Mouse (Mus musculus) midbrain, embryonic 15.5 days (tissue): ENCODE results near the gene Tecpr2. TPM values are rescaled to one million over a fixed set of nuclear protein-coding genes. Genes with fewer than 3 reads are reported as not detected.

Source experiments
- ATAC-seq: fragments of 200-750 bp; cut with Nextera tagmentation; replicated peaks from 2 replicates; pipeline ENCODE4 v1.8.0; 2017; ENCODE audit warnings: moderate TSS enrichment
- H3K27ac ChIP-seq: fragments of 300-500 bp; sonication (generic); 2 replicates; pipeline ENCODE4 v1.5.1; 2015; ENCODE audit warnings: mild to moderate bottlenecking, inconsistent platforms
- H3K27me3 ChIP-seq: fragments of 300-500 bp; sonication (generic); replicated peaks from 2 replicates; pipeline ENCODE4 v1.6.1; 2015; ENCODE audit warnings: inconsistent platforms
- H3K36me3 ChIP-seq: fragments of 300-500 bp; sonication (generic); replicated peaks from 2 replicates; pipeline ENCODE4 v1.6.1; 2015; ENCODE audit warnings: inconsistent platforms
- H3K4me1 ChIP-seq: fragments of 300-500 bp; sonication (generic); 2 replicates; pipeline ENCODE4 v1.6.1; 2015; ENCODE audit warnings: inconsistent platforms
- H3K4me2 ChIP-seq: fragments of 300-500 bp; sonication (generic); 2 replicates; pipeline ENCODE4 v1.6.1; 2015; ENCODE audit warnings: inconsistent platforms, mild to moderate bottlenecking, moderate library complexity
- H3K4me3 ChIP-seq: fragments of 300-500 bp; sonication (generic); 2 replicates; pipeline ENCODE4 v1.5.1; 2015; ENCODE audit warnings: mild to moderate bottlenecking, inconsistent platforms
- H3K9ac ChIP-seq: fragments of 300-500 bp; sonication (generic); 2 replicates; pipeline ENCODE4 v1.6.1; 2015; ENCODE audit warnings: mild to moderate bottlenecking, inconsistent platforms
- H3K9me3 ChIP-seq: fragments of 300-500 bp; sonication (generic); 2 replicates; pipeline ENCODE4 v1.6.1; 2016; ENCODE audit warnings: inconsistent platforms
- WGBS: fragments of 180-500 bp; shearing (Covaris S2); methylation state at CpG from one replicate; pipeline ENCODE4 v1.1.7; 2015; ENCODE audit warnings: mixed read lengths; 5-methylcytosine and 5-hydroxymethylcytosine counted together
- polyA plus RNA-seq: library from polyadenylated mRNA; unstranded; fragments of >200 nt; fragmentation: Nextera tagmentation; extraction: Ambion mirVana; gene quantifications from 2 replicates; pipeline ENCODE4 v1.2.1, GENCODE M21; 2015

Tecpr2 gene
- polyA plus RNA-seq, 1 experiment from 2014 or later: 9.4 TPM

GRCm38 (mm10) chr12:110921572-110921971, 32.5 kb downstream of the Tecpr2 start:
- ATAC-seq: no peak
- Histone ChIP-seq H3K4me1 (no peaks in the 10 kb centered on the region), H3K4me2 (no peak overlapping the region), H3K4me3 (no peak overlapping the region), H3K27ac (no peak overlapping the region), H3K27me3 (no peaks in the 10 kb centered on the region), H3K9me3 (no peaks in the 10 kb centered on the region), H3K9ac (no peak overlapping the region), H3K36me3 (peaks cover 14% of the 10 kb centered on the region; the same call in 1 of the 2 replicates)
- 84% methylated on average over 5 of the region's 5 CpGs for WGBS

DNA sequence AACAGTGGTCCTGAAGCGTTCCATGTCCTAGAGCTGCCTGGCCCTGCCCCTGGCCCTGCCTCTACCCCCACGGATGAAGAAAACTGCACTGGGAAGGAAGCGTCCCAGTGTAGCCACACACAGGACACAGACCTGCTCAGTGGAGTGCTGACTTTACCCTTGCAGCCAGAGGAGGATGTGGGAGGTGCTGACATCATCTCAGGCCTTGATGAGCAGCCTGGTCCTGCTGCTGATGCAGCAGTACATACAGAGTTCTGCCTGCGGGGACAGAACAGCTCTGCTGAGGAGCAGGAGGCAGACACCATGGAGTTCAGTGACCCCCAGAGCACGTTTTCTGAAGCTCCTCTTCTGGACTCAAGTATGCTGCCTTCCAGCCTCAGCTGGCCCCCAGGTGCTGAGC, 43.8 kb downstream of the Tecpr2 start:
- Histone ChIP-seq H3K9me3 (no peaks in the 10 kb centered on the region), H3K27me3 (no peaks in the 10 kb centered on the region), H3K9ac (no peak overlapping the region), H3K27ac (no peak overlapping the region), H3K4me2 (no peak overlapping the region), H3K4me1 (no peaks in the 10 kb centered on the region), H3K36me3 (peaks cover 23% of the 10 kb centered on the region; the same call in 1 of the 2 replicates), H3K4me3 (no peak overlapping the region)
- ATAC-seq: no peak
- 77% methylated on average over 5 of the region's 5 CpGs for WGBS

GRCm38 (mm10) chr12:110935983-110936620, 47.0 kb downstream of the Tecpr2 start:
- Histone ChIP-seq H3K9me3 (no peaks in the 10 kb centered on the region), H3K27me3 (no peaks in the 10 kb centered on the region), H3K36me3 (peaks cover 22% of the 10 kb centered on the region; the same call in 1 of the 2 replicates), H3K9ac (no peak overlapping the region), H3K4me3 (no peak overlapping the region), H3K27ac (no peak overlapping the region), H3K4me2 (no peak overlapping the region), H3K4me1 (no peaks in the 10 kb centered on the region)
- peak; percentile 73; the same call in 1 of the 2 replicates for ATAC-seq
- WGBS: 60% methylated on average over 9 of the region's 9 CpGs

- Histone ChIP-seq H3K4me1 (no peaks in the 10 kb centered on the region), H3K27ac (no peak overlapping the region), H3K27me3 (no peaks in the 10 kb centered on the region), H3K36me3 (peaks cover 24% of the 10 kb centered on the region; the same call in 1 of the 2 replicates), H3K4me2 (no peak overlapping the region), H3K9ac (no peak overlapping the region), H3K9me3 (no peaks in the 10 kb centered on the region), H3K4me3 (no peak overlapping the region)
- no peak for ATAC-seq
- 87% methylated on average over 5 of the region's 5 CpGs for WGBS
Measured at GRCm38 (mm10) chr12:110937496-110937895, 48.4 kb downstream of the Tecpr2 start.

- Histone ChIP-seq H3K4me2 (no peak overlapping the region), H3K9me3 (no peaks in the 10 kb centered on the region), H3K9ac (no peak overlapping the region), H3K4me3 (no peak overlapping the region), H3K27me3 (no peaks in the 10 kb centered on the region), H3K36me3 (peaks cover 13% of the 10 kb centered on the region; the same call in 1 of the 2 replicates), H3K4me1 (no peaks in the 10 kb centered on the region), H3K27ac (no peak overlapping the region)
- no peak for ATAC-seq
- WGBS: 96% methylated on average over 5 of the region's 5 CpGs
Measured at GRCm38 (mm10) chr12:110939385-110939784, 50.3 kb downstream of the Tecpr2 start.

GRCm38 (mm10) chr12:110940869-110941268, 51.8 kb downstream of the Tecpr2 start:
- H3K9me3 ChIP-seq: no peaks in the 10 kb centered on the region
- H3K4me1 ChIP-seq: no peaks in the 10 kb centered on the region
- no peak overlapping the region for H3K4me2 ChIP-seq
- peaks cover 14% of the 10 kb centered on the region; the same call in 1 of the 2 replicates for H3K36me3 ChIP-seq
- 86% methylated on average over 3 of the region's 3 CpGs for WGBS
- no peak overlapping the region for H3K9ac ChIP-seq
- H3K27ac ChIP-seq: no peak overlapping the region
- H3K27me3 ChIP-seq: no peaks in the 10 kb centered on the region
- ATAC-seq: no peak
- H3K4me3 ChIP-seq: no peak overlapping the region

- H3K27ac ChIP-seq: no peak overlapping the region
- H3K9me3 ChIP-seq: no peaks in the 10 kb centered on the region
- WGBS: 87% methylated on average over 7 of the region's 7 CpGs
- H3K4me1 ChIP-seq: no peaks in the 10 kb centered on the region
- H3K4me3 ChIP-seq: no peak overlapping the region
- H3K36me3 ChIP-seq: peaks cover 37% of the 10 kb centered on the region; the same call in 1 of the 2 replicates
- no peak overlapping the region for H3K9ac ChIP-seq
- H3K27me3 ChIP-seq: no peaks in the 10 kb centered on the region
- H3K4me2 ChIP-seq: no peak overlapping the region
- ATAC-seq: no peak
Measured at GRCm38 (mm10) chr12:110946216-110946615, 57.2 kb downstream of the Tecpr2 start.

- Histone ChIP-seq H3K36me3 (peaks cover 31% of the 10 kb centered on the region; the same call in 1 of the 2 replicates), H3K27me3 (no peaks in the 10 kb centered on the region), H3K27ac (no peak overlapping the region), H3K9ac (no peak overlapping the region), H3K9me3 (no peaks in the 10 kb centered on the region), H3K4me2 (no peak overlapping the region), H3K4me1 (no peaks in the 10 kb centered on the region), H3K4me3 (no peak overlapping the region)
- 89% methylated on average over 6 of the region's 6 CpGs for WGBS
- ATAC-seq: no peak
Measured at GRCm38 (mm10) chr12:110948082-110948909, 59.2 kb downstream of the Tecpr2 start.

GRCm38 (mm10) chr12:110948910-110949201, 59.8 kb downstream of the Tecpr2 start:
- H3K27ac ChIP-seq: no peak overlapping the region
- ATAC-seq: no peak
- H3K9ac ChIP-seq: no peak overlapping the region
- peaks cover 31% of the 10 kb centered on the region; the same call in 1 of the 2 replicates for H3K36me3 ChIP-seq
- H3K4me1 ChIP-seq: no peaks in the 10 kb centered on the region
- H3K9me3 ChIP-seq: no peaks in the 10 kb centered on the region
- no peak overlapping the region for H3K4me3 ChIP-seq
- WGBS: 88% methylated on average over 3 of the region's 3 CpGs
- H3K4me2 ChIP-seq: no peak overlapping the region
- H3K27me3 ChIP-seq: no peaks in the 10 kb centered on the region

DNA sequence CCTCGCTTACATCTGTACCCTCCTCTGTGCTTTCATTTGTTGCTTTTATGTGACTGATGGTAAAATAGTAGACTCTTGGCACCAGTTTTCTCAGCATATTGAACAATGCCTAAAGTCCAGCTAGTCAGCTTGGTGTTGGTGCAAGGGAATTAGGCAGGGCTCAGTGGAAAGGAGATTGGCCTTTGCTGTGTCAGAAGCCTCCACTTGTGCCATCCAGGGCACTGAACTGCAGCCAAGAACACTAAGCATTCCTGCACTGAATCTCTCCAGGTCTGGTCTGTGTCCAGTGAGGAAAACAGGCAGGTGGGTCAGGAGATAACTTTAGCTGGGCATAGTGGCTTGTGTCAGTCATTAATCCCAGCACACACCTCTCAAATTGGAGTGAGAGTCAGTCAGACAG, 60.3 kb downstream of the Tecpr2 start:
- H3K27ac ChIP-seq: no peak overlapping the region
- ATAC-seq: no peak
- H3K36me3 ChIP-seq: peaks cover 31% of the 10 kb centered on the region; the same call in 1 of the 2 replicates
- H3K9ac ChIP-seq: no peak overlapping the region
- 91% methylated on average over 1 of the region's 1 CpGs for WGBS
- no peak overlapping the region for H3K4me3 ChIP-seq
- H3K4me1 ChIP-seq: no peaks in the 10 kb centered on the region
- no peaks in the 10 kb centered on the region for H3K27me3 ChIP-seq
- no peaks in the 10 kb centered on the region for H3K9me3 ChIP-seq
- H3K4me2 ChIP-seq: no peak overlapping the region

DNA sequence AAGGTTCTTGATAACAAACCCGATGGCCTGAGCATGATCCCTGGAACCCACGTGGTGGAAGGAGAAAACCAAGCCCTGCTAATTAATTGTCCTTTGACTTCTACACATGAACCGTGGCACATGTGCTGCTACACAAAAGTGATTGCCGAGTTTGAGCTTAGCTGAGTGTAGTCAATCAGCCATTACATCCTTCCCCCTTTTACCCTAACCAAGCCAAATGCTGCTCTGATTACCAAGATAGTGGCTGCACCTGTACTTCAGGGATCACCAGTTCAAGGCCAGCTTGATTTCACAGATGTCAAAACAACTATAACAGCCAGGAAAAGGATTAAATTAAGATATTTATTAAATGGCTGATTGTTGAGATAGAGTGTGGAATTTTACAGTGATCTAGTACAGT, 61.1 kb downstream of the Tecpr2 start:
- H3K9me3 ChIP-seq: no peaks in the 10 kb centered on the region
- H3K27me3 ChIP-seq: no peaks in the 10 kb centered on the region
- H3K36me3 ChIP-seq: peaks cover 31% of the 10 kb centered on the region; the same call in 1 of the 2 replicates
- ATAC-seq: no peak
- no peak overlapping the region for H3K27ac ChIP-seq
- WGBS: 82% methylated on average over 4 of the region's 4 CpGs
- H3K4me2 ChIP-seq: no peak overlapping the region
- no peaks in the 10 kb centered on the region for H3K4me1 ChIP-seq
- H3K4me3 ChIP-seq: no peak overlapping the region
- H3K9ac ChIP-seq: no peak overlapping the region

DNA sequence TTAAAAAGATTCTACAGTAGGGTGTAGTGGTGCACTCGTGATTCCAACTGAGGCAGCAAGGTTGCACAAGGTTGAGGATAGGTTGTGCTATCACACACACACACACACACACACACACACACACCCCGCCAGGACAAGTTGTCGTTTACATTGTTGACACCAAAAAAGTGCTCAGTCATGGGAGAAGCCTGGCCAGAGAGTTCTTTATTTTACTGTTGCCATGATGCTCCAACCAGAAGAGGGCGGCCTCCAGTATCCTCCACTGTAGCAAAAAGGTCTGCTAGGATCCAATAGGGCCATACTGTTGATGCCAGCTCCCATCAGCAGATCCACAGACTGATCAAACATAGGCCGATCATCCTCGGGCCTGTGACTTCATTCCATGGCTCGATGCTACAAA, 62.2 kb downstream of the Tecpr2 start:
- Histone ChIP-seq H3K9ac (no peak overlapping the region), H3K9me3 (no peaks in the 10 kb centered on the region), H3K36me3 (peaks cover 30% of the 10 kb centered on the region; the same call in 1 of the 2 replicates), H3K4me2 (no peak overlapping the region), H3K4me1 (no peaks in the 10 kb centered on the region), H3K4me3 (no peak overlapping the region), H3K27me3 (no peaks in the 10 kb centered on the region), H3K27ac (no peak overlapping the region)
- WGBS: 88% methylated on average over 7 of the region's 7 CpGs
- ATAC-seq: no peak
